Mouse (Mus musculus) erythroblast, embryonic 14.5 days (primary cell): ENCODE measurements around the gene Fgfr2.
"Not testable (repeated sequence)": the region's sequence is repeated elsewhere in the genome, so short reads cannot be mapped to it uniquely, and the experiment has no call there.

Source experiments
- GATA1 ChIP-seq: IDR thresholded peaks from 2 replicates; pipeline ENCODE4 v1.6.1; 2012; ENCODE audit warnings: low read length, inconsistent platforms, mixed read lengths
- TAL1 ChIP-seq: IDR thresholded peaks from 3 replicates; pipeline ENCODE4 v1.6.1; 2012; ENCODE audit warnings: low read length, inconsistent platforms, mixed read lengths

GRCm38 (mm10) chr7:131057918-131058317 lies 2065.2 kb downstream of the Fgfr2 start:
- not testable (repeated sequence) for TF ChIP-seq TAL1, GATA1
